Mouse (Mus musculus) heart, adult 11 months (tissue): Measurements from ENCODE around the gene Polr2l.
"Not testable (repeated sequence)": the region's sequence is repeated elsewhere in the genome, so short reads cannot be mapped to it uniquely, and the experiment has no call there.

ENCODE experiments used
- DNase-seq: peaks from one replicate; pipeline ENCODE4 v3.0.0; 2022

Gene Polr2l

GRCm38 (mm10) chr7:141447110-141447991, 27.6 kb downstream of the Polr2l start, which contains the start of gene Rplp2:
Gene Rplp2, plus strand, starts transcription at chr7:141447370.
- DNase-seq = peak; percentile 99

GRCm38 (mm10) chr7:141446374-141446773, 28.6 kb downstream of the Polr2l start:
- DNase-seq = not testable (repeated sequence)

GRCm38 (mm10) chr7:141443828-141444237, 31.1 kb downstream of the Polr2l start, which contains the start of gene Pidd1:
Gene Pidd1, minus strand, starts transcription at chr7:141444025.
- peak; percentile 97 for DNase-seq

GRCm38 (mm10) chr7:141443081-141443821, 31.7 kb downstream of the Polr2l start:
- DNase-seq = peak; percentile 95

- DNase-seq = peak; percentile 92
These were observed 32.7 kb downstream of the Polr2l start for GRCm38 (mm10) chr7:141442199-141442598.

- DNase-seq = peak; percentile 93
These were observed 33.5 kb downstream of the Polr2l start for GRCm38 (mm10) chr7:141441460-141441859.

GRCm38 (mm10) chr7:141440613-141441012, 34.3 kb downstream of the Polr2l start:
- peak; percentile 96 for DNase-seq

- DNase-seq = peak; percentile 92
These were observed 35.1 kb downstream of the Polr2l start for GRCm38 (mm10) chr7:141439811-141440210.

GRCm38 (mm10) chr7:141439140-141439679, 35.7 kb downstream of the Polr2l start:
- DNase-seq = peak; percentile 84

- DNase-seq = peak; percentile 91
These were observed 36.5 kb downstream of the Polr2l start for GRCm38 (mm10) chr7:141438201-141438968.

GRCm38 (mm10) chr7:141437178-141438120, 37.5 kb downstream of the Polr2l start, which contains the start of gene Slc25a22:
Gene Slc25a22, minus strand, starts transcription at chr7:141437892.
- DNase-seq = peak; percentile 99

- DNase-seq = peak; percentile 90
These were observed 38.4 kb downstream of the Polr2l start for GRCm38 (mm10) chr7:141436523-141436892.

GRCm38 (mm10) chr7:141435856-141436522, 38.9 kb downstream of the Polr2l start:
- peak; percentile 89 for DNase-seq

- DNase-seq = peak; percentile 98
These were observed 39.6 kb downstream of the Polr2l start for GRCm38 (mm10) chr7:141435129-141435855.

- peak; percentile 97 for DNase-seq
These were observed 40.5 kb downstream of the Polr2l start for GRCm38 (mm10) chr7:141434464-141434863.

- peak; percentile 95 for DNase-seq
These were observed 41.2 kb downstream of the Polr2l start for GRCm38 (mm10) chr7:141433517-141434400.

- DNase-seq = peak; percentile 98
These were observed 42.0 kb downstream of the Polr2l start for GRCm38 (mm10) chr7:141432741-141433516.

GRCm38 (mm10) chr7:141432186-141432611, 42.7 kb downstream of the Polr2l start:
- DNase-seq = peak; percentile 95
